Mouse (Mus musculus) subcutaneous adipose tissue, adult 2 months (tissue): Measurements from ENCODE around the gene Cypt1. TPM values are rescaled to one million over a fixed set of nuclear protein-coding genes. Genes with fewer than 3 reads are reported as not detected.

ENCODE experiments used
- polyA plus RNA-seq: library from polyadenylated mRNA; depleted of rRNA; stranded (reverse); fragments of >200 nt; gene quantifications from 2 replicates; pipeline ENCODE4 v1.2.3, GENCODE M21; 2012; ENCODE audit warnings: low replicate concordance; rRNA removed

Cypt1 gene
- polyA plus RNA-seq = not detected in 2 replicates

GRCm38 (mm10) chrX:16522569-16522968, at the start of gene Cypt1:
TSS of gene Cypt1 (plus strand) at chrX:16522869.

Other genes with a start within 250 kb of the Cypt1 start
- gene Maoa, start 96.8 kb downstream of the Cypt1 start, polyA plus RNA-seq = 8.0 and 9.9 TPM in 2 replicates